Mouse (Mus musculus) layer of hippocampus, postnatal 36 days (tissue): ENCODE data around the gene Itk. TPM values are rescaled to one million over a fixed set of nuclear protein-coding genes. Genes with fewer than 3 reads are reported as not detected.

Experiments used
- DNase-seq, 2 experiments: peaks; one replicate each; pipeline ENCODE4 v3.0.0; 2022
- total RNA-seq, 2 experiments: library from RNA; stranded (reverse); gene quantifications; 2 replicates each; pipeline ENCODE4 v1.2.3; 2021

Gene Itk
- total RNA-seq, 2 experiments from 2014 or later, result 0.18 to 0.27 TPM

- DNase-seq, result no peak
These were observed 3.6 kb upstream of the Itk start for GRCm38 (mm10) chr11:46392890-46393289.

GRCm38 (mm10) chr11:46390621-46391020 lies 1.3 kb upstream of the Itk start:
- DNase-seq, result no peak

DNA sequence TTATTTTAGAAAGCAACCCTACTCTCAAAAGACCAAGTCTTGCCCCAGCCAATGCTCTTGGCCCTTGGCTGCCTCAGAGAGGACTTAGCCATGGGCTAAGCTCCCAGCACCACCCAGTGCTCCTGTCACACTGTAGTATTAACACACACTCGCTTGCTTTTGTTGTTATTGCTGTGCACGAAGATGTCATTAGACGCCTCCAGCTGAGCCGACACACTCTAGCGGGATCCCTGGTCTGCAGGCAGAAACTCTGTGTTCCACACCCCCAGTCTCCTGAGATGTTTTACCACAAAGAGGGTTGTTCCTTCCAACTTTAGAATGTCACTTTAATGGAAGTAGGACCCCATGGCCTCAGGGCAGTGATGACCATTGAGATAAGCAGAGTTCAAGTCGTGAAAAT lies 877 bp downstream of the Itk start:
- DNase-seq, result no peak

- DNase-seq, result no peak
These were observed 2.3 kb downstream of the Itk start for GRCm38 (mm10) chr11:46387061-46387460.

DNA sequence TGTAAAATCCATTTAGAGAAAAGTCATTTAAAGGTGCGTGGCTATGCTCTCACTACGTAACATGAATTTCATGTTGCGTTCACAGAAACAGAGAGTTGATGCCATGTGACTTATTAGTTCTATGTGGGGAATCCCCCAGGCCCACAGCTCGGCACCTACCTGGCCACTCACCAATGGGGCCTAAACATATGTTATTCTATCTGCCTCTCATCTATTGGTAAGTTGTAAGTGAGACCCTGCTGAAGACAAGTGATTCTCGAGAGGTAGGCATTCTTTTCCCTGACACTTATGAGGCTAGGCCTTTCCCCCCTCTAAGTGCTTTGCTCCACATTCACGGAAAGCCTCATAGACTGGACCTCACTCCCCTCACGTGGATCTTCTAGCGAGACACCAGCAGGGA lies 2.8 kb downstream of the Itk start:
- DNase-seq, result no peak

- no peak for DNase-seq
These were observed 4.4 kb downstream of the Itk start for GRCm38 (mm10) chr11:46384925-46385324.

GRCm38 (mm10) chr11:46382466-46382865 lies 6.8 kb downstream of the Itk start:
- DNase-seq, result no peak

DNA sequence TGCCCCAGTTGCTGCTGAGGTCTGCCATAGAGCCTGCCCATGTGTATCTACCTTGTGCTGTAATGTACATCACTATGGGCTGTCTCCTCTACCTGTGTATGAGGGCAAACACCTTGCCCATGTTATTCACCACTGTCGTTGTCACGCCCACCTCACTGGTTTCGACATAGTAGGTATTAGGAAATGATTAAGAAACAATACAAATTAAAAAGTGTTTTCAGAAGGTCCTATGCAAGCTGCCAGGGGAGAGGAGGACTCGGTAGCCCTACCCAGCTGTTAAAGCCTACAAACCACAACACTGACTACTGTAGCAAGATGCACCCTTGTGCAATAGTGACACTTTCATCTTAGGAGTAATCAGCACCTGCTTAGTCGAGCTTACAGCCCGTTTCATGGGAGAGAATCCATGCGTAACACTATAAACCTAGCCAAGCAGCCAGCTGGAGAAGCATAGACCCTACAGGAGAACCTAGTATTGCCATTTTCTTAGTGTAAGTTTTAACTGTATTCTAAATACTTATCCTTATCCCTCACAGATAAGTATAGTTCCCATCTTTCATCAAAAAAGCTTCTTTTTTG lies 9.1 kb downstream of the Itk start:
- DNase-seq, result no peak

- no peak for DNase-seq
These were observed 11.2 kb downstream of the Itk start for GRCm38 (mm10) chr11:46377819-46378782.

GRCm38 (mm10) chr11:46377316-46377715 lies 12.0 kb downstream of the Itk start:
- no peak for DNase-seq

- DNase-seq, result no peak
These were observed 14.3 kb downstream of the Itk start for GRCm38 (mm10) chr11:46375015-46375414.

DNA sequence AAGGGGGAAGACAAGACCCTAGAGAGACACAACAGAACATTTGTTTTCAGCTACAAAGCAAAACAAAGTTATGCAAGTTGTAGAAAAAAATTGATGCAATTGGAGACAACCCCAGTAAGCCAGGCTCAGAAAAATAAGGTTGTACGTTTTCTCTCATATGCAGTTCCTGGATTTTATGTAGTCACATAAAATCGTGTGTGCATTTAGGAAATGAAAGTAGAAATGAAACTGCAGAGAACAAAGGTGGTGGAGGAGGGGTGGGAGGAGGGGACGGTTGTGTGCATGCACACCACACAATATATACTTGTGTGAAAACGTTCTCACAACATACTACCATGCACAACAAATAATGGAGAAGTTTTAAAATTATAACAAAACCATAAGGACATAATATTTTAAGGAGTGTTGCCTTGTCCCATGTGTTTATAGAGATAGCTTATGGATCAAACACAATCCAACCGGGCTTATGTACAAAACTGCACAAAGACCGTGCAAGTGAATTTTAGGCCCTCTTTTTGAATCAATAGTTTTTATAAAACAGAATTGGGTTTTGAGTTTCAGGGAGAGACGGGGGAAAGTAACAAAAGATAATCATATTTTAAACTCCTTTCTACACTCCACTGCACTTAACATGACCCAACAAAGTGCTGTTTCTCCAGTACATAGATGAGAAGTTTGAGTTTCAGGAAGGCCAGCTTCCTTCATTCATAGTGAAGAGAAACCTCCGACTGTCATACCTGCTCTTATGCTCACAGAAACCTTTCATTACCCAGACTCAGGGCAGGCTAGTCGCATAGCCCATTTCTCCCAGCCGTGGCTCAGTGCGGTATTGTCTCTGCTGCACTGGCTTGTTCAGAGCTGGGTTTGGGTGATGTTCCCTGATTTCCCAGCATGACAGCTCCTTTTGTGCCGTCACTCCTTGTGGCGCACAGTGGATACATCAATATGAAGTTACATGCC lies 16.0 kb downstream of the Itk start:
- DNase-seq, result no peak

DNA sequence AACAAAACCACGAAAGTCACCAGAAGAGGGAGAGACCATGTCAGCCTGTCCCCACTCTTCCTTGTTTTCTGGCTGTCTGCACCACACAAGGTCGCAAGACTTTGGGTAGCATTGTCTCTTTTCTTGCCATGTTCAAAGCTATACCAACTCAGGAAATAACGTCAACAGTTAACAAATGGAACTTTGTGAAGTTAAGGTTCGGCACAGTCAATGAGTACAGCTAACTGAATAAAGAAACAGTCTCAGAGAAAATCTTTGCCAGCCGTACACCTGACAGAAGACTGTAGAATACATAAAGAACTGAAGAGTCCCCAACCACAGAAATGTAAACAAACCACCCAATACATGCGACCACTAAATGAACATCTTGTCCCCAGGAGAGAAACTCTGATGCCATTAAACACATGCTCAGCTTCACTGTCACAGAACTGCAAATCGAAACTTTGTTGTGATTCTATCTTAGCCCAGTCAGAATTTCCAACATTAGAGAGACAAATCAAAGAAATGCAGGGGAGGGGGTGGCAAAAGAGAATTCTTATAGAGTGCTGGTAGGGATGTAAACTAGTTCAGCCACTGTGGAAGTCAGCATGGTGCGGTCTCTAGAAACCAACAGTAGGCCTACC lies 16.9 kb downstream of the Itk start:
- DNase-seq, result no peak

DNA sequence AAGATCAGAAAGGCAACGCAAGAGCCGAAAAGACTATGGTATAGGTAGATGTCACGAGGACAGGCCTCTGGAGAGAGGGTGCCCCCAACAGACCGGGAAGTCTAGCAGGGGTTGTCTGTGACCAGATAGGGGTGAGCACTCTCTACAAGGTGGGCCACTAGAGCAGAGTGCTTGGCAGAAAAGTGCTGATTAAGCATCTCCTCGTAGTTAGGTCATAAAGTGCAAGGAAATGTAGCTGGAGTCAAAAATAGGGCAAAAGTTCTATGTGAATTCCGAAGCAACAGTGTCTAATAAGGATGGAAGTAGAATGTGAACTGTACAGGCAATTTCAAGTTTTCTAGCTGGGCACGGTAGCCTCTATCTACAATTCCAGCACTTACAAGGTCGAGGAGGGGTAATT lies 18.1 kb downstream of the Itk start:
- DNase-seq, result no peak

- no peak for DNase-seq
These were observed 18.9 kb downstream of the Itk start for GRCm38 (mm10) chr11:46370457-46370856.

DNA sequence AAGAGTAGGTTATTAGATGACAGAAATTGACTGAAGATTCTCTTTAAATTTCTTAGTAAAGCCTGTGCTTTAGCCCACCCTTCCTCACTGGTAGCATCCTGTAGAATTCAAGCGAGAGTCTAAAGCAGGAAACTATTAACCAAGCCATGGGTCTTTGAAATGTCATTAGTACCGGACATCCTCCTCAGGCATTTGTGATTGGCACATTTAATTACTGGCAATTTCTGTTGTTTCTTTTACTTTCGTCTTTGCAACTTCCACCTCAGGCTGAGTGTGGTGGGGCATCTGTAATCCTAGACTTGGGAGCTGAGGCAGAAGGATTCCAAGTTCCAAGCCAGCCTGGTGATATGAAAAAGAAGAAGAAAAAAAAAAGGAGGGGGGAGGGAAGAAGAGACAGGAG lies 23.0 kb downstream of the Itk start:
- DNase-seq, result no peak

DNA sequence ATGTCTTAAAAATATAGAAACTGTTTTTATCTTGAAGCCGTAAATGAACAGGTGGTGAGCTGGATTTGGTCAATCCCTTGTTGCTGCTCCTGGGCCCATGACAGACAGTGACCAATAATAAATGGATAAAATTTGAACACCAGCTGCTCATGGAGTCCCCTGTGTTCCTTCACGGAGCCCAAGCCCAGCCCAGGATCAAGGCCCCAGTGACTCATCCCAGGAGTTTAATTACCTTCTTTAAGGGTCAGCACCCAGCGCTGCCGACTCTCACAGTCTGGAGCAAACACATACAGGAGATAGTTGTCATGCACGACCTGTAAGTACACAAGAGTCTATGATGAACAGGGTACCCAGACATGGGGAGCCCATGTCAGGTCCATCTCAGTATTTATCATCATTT lies 23.6 kb downstream of the Itk start:
- no peak for DNase-seq

- no peak for DNase-seq
These were observed 25.5 kb downstream of the Itk start for GRCm38 (mm10) chr11:46363864-46364263.

GRCm38 (mm10) chr11:46362061-46363022 lies 27.0 kb downstream of the Itk start:
- DNase-seq, result no peak

- no peak for DNase-seq
These were observed 28.2 kb downstream of the Itk start for GRCm38 (mm10) chr11:46360991-46361665.

DNA sequence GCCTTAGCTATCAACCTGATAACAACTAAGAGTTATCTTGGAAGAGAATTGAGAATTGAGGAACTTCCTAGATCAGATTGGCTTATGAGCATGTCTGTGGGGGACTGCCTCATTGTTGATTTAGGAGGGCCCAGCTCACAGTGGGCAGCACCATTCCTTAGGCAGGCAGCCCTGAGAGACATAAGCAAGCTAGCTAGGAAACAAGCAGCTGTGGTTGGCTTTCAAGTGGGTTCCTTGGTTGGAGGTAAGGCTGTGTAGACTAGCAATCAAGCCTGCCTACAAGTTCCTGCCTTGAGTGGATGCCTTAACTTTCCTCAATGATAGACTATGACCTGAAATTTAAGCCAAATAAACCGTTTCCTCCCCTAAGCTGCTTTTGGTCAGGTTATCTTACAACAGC lies 30.9 kb downstream of the Itk start:
- no peak for DNase-seq
